Mouse (Mus musculus) left cerebral cortex, adult 18-20 months (tissue): ENCODE results near the gene Ppp1r9a. TPM values are rescaled to one million over a fixed set of nuclear protein-coding genes. Genes with fewer than 3 reads are reported as not detected.
"Not testable (repeated sequence)": the region's sequence is repeated elsewhere in the genome, so short reads cannot be mapped to it uniquely, and the experiment has no call there.

Source experiments
- DNase-seq, 2 experiments: peaks; one replicate each; pipeline ENCODE4 v3.0.0; 2021 to 2022; ENCODE audit warnings: low spot score in 2 of 2, mixed read lengths in 1 of 2
- long read RNA-seq, 2 experiments: library from polyadenylated mRNA; stranded (forward); transcript quantifications; one replicate each; pipeline ENCODE4 v2.0.0; 2021
- total RNA-seq, 2 experiments: library from RNA; stranded (reverse); gene quantifications; 2 replicates each; pipeline ENCODE4 v1.2.3; 2021

The Ppp1r9a gene
- total RNA-seq: 100 to 1,000 TPM; 188 to 197 TPM
- long read RNA-seq, experiment 1, full-length matches to known transcripts: 12 of 58 reads
- long read RNA-seq, experiment 1, partial matches to known transcripts: 8 of 58 reads
- long read RNA-seq, experiment 1, other reads (novel, unspliced or antisense): 38 of 58 reads
- long read RNA-seq, experiment 2, full-length matches to known transcripts: 4 of 30 reads
- long read RNA-seq, experiment 2, partial matches to known transcripts: 3 of 30 reads
- long read RNA-seq, experiment 2, other reads (novel, unspliced or antisense): 23 of 30 reads

DNA sequence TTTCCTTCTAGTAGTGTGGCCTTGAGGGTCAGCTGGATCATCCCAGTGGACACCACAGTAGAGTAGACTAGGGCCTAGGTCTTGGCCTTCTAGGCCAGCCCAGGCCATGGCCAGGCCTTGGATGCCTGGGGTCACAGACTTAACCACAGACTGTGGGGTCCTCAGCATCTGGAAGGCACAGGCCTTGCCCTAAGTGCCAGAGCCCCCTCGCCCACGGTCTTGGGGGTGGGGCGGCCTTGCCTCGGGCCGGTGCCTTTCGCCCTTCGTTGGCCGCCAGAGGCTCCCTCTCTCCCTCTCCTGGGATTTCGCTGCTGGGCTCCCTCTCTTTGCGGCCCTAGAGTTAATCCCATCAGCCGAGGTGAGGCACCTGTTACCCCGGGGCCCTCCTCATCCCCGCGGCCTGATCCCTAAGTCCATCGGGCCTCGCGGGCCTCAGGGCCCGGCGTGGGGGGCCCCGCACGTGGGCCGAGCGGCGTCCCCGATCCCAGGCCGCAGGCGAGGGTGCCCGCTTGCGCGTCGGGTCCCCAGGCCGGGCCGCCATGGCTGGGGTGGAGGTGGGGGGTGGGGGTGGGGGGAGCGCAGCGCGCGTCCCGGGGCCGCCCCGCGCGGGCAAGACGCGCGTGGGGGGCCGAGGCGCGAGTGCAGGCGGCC lies at the start of gene Ppp1r9a:
Gene Ppp1r9a (plus strand): TSS at position 244 of the 651 bp plus-strand sequence.
- DNase-seq: peak; percentile 29 to 48

DNA sequence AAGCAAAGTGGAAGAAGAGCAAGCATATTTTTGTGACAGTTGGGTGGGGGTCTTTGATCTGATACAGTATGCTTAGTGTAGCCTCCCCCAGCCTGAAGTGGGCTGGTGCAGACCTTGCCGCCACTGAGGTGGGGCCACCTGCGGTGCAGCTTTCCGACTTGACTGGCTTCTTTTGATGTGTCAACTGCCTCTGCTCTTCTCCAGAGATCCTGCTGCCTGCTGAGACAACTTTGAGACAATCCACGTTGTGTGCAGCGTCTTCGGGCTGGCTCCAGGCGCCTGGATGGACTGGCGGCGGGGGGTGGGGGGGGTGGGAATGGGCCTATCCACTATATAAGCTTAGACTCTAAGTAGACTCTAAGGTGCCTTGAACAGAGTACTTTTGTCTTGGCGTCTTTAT lies 47.5 kb upstream of the Ppp1r9a start:
- DNase-seq: no peak

DNA sequence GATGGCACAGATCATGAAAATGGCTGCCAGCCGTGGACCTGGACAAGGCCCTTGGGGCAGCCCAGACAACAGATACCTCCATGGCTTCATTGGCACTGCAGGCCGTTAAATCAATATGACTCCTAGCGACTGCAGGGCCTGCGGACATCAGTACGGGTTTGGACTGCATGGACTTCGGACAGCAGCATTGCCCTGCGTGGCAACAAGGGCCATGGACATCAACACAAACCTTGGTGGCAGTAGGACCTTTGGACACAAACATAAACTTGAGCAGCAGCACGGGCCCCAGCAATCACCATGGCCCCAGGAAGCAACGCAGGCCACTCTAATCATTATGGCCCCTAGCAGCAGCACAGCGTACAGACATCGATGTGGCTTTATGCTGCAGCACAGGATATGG lies 45.8 kb upstream of the Ppp1r9a start:
- DNase-seq: no peak

DNA sequence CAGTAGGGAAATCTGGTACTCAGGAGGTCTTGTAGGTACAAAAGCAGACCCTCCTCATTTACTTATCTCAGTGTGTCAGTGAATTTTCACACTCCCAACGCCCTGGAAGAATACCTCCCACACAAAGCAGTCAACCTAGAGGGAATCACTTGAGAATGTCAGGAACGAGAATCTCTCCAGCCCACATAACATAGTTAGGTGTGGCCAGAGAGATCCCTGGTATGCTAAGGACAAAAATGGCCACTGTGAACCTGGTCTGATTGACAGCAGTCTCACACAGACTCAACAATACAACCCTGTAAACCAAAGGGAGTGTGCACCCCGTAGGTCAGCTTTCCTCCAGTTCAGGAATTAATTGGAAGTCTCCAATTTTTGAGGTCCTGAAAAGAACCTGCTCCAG lies 18.4 kb upstream of the Ppp1r9a start:
- no peak for DNase-seq

DNA sequence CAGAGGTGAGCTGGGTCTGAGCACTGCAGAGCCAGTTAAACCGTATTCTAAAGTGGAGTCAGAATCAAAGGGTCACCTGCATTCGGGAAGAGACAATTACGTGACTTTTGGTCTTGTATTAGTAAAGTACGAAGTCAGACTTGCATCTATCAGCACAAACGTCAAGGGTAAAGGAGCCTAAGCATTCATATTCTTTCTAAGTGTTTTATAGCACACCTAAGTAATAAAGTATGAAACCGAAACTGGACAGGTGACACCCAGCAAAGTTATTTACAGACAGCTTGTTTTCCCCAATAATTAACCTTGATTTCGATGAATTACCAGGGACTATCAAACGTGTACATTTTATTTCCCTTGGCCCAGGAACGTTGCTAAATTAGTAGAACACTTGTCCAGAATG lies 13.2 kb upstream of the Ppp1r9a start:
- DNase-seq: no peak

DNA sequence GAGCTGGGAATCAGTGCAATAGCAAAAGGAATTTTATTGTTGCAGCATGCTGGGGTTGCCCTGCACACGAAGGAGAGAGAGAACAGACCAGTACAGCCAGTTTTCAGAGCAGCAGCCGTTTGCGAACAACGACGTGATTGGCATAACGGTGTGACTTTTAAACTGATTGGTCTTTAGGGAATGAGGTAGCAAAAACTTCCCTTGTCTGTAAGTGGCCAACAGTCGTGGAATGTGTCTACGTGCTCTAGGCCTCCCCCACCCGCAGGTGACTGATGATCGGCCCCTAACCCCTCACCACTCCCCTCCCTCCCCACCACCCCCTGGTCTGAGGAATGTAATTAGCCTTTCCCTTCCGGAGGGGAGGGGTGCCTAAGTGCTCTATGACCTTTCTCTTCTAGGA lies 10.3 kb upstream of the Ppp1r9a start:
- DNase-seq: no peak

DNA sequence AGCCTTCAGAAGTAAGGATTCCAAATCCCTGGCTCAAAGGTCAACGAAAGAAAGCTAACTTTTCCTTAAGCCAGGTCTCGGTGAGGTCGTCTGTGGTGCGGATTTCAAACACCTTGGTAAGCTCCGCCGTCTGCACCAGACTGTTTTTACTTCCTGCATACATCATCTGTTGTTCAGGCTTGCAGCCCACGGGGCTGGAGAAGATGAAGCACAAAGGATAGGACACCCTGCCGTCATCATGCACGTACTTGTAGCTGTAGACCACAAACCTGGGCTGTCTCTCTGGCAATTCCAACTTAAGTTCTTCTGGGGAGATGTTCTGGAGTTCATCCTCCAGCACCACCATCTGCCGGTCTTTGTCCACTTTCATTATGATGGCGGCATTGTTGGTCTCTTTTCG lies 9.4 kb upstream of the Ppp1r9a start:
- DNase-seq: not testable (repeated sequence)

DNA sequence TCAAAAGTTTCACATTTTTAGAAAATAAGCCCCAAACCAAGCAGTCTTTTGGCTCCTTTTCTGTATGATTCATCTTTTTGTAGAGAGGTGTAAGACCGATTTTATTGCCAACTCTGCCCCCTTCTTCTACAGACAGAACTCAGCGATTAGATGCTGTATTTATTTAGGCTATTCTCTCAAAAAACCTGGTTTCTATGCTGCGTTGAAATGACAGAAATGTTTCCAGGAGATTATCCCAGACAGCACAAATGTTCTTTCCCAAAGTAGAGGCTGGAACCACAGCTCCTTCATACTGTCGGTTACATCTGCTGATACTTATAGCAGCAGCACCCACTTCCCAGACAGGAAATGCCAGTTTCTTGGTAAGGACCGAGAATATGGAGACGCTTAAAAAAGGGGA lies 2.8 kb upstream of the Ppp1r9a start:
- peak in 1 of 2 experiments; percentile 15 for DNase-seq

DNA sequence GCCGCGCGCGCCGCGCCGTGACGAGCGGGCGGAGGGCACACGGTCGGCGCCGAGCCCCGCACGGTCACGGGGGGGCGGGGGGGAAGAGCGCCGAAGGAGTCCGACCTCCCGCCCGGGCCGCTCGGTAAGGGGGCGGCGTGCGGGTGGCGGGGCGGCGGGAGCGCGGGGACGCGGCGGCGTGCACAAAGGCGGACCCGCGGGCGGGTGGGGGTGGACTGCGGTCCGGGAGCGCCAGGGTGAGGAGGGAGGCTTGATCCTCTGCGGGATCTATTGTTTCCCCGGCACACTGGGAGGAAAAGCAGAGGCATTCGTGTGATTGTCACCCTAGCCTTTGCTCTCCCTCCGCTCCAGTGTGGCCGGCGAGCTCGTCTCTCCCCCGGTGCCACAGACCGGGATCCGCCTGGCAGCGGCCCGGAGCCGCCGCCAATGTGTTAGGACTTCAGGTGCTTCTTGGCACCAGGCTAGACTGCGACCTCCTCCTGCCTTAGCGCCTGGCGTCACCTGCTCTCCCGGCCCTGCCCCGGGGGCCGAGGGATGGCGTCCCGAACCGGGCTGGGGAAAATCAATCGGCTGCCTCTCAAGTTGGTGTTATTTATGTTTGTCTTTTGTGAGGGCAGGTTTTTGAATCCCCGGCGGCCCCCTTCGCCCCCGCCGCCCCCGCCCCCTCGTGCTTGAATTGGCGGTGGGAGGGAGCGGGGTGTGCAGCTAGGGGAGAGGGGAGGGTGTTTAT lies 773 bp downstream of the Ppp1r9a start:
- peak; percentile 44 to 52 for DNase-seq

DNA sequence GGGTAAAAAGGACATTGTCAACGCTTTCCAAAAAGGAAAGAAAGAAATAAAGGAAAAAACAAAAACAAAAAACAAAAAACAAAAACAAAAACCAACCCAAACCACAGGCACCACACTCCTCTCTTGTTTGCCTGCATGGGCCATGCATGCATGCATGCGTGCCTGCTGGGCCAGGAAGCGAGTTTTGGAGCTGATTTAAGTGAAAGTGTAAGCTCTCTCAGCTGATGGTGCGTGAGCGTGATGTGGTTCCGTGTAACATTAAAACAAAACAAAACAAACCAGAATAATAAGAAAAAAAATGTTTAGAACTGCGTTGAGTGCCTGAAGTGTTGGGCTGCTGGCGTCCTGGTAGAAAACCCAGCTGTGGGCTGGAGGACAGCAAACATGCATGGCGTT lies 1.3 kb downstream of the Ppp1r9a start:
- DNase-seq: peak in 1 of 2 experiments; percentile 37

DNA sequence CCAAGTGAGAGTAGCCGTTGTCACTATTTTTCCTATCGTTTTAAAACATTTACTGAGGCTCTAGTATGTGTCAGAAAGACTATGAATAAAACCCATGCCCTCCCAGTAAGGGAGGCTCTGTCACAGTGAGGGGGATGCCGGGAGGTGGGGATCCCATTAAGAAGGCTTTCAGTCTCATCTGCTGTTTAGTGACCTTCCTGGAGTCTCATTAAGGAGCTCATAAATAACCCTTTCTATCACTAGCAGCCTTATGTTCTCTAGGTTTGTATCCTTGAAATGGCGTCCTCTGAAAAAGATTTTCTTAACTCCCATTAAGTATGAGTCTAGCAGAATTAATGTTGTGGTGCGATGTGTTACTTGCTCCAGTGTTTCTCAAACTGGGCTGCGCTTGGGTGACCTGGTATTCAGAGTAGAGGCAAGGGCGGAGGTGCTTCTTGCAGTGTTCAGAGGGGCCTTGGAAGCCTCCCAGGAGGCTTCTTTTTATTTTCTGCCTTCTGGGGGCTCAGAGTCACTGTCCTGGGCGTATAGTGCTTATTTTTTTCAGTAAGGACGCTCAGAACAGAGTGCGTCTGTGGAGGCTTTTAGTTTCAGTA lies 7.4 kb downstream of the Ppp1r9a start:
- no peak for DNase-seq

DNA sequence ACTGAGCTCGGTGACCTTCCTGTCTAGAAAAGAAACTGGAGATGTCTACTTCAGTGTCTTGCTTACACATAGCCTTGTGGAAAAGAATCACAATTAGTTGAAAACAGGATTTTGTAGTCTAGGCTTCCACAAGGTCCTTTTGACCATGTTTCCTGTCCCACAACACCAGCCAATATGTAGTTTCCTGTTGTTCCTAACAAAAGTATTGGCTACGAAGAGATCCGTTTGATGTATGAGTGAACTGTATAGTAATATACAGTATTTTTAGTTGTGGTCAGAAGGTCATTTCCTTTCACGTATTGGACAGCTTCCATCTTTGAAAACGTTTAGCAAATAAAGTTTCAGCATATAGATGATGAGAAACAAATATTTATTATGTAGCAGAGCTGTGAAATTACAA lies 15.8 kb downstream of the Ppp1r9a start:
- DNase-seq: no peak

DNA sequence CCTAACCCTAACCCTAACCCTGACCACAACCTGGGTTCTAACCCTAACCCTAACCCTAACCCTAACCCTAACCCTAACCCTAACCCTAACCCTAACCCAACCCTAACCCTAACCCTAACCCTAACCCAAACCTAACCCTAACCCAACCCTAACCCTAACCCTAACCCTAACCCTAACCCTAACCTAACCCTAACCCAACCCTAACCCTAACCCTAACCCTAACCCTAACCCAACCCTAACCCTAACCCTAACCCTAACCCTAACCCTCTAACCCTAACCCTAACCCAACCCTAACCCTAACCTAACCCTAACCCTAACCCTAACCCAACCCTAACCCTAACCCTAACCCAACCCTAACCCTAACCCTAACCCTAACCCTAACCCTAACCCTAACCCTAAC lies 21.1 kb downstream of the Ppp1r9a start:
- not testable (repeated sequence) for DNase-seq

DNA sequence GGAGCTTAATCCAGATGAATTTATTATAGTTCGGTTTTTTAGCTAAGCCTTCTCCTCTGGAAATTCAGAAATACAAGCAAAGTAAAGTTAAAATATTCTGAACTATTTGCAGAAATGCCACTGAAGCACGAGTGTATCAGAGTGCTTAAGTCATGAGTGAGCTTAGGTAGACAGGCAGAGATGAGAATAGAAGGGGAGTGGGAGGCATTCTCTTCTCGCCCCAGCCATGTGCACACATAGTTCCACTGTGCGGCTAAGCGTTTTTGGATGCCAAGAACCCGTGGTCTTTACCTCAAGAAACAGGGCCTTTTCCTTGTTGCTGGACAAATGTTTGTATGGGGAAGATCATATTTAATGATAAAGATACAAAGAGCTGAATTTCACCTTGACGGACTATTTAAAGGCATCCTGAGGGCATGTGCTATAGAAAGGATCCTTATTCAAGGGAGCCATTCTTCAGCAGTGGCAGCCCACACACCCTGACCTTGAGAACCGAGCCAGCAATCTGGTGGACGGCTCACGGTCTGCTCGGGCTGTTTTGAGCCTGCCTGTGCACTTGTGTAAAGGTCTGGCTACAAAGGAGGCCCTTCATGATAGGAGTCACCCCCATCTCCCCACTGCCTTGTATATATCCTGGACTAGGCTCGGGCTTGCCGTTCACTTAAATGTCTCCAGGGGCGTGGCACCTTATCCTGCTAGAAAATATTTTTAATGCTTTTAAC lies 23.4 kb downstream of the Ppp1r9a start:
- DNase-seq: peak in 1 of 2 experiments; percentile 20

DNA sequence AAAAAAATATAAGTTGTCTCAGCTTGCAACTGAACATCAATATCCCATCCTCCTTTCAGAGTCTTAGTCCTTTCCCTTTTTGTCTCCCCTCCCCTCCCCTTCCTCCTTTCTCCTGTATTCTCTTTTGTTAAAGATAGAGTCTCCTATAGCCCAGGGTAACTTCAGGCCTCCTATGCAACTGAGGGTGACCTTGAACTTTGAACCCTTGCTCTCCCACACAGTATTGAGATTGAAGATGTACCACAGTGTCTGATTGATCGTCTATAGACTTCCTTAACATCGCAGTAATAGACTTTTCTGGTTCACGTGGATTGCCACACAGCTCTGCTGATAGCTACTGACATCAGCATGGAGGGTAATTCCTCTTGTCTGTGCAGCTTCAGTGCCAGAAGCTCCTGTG lies 27.6 kb downstream of the Ppp1r9a start:
- DNase-seq: no peak

DNA sequence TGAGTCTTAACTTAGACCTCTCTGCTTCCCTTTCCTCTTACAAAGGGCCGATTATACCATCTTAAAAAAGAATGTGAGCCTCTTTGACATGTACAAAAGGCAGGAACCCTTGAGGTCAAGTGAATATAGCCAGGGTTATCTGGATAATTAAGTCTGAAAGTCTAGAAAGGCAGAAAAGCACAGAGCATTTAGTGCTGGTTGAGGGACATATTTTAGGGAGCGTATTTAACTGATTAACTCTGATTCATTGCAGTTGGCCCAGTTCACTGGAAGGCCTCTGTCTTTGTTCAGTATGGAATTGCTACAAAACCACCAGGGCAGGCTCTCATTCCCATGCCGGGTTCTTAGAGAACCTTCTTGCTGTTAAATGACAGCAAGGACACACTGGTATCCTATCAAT lies 36.2 kb downstream of the Ppp1r9a start:
- DNase-seq: no peak

DNA sequence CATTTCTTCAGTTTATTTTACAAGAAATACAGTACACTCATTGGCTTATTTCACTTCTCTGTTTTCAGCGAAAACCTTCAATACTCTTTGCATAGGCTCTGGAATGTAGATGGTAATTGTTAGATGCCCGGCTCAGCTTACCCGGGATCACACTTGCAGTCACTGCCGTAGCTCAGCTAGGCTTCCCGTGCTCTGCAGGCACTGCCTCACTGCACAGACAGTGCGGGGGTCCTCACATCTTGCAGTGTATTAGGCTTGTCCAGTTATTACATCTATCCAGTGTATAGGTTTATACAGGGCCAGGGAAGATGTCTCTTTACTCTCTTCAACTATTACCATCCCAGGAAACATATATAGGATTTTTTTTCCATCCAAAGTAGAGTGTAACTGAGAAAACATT lies 37.4 kb downstream of the Ppp1r9a start:
- no peak for DNase-seq

DNA sequence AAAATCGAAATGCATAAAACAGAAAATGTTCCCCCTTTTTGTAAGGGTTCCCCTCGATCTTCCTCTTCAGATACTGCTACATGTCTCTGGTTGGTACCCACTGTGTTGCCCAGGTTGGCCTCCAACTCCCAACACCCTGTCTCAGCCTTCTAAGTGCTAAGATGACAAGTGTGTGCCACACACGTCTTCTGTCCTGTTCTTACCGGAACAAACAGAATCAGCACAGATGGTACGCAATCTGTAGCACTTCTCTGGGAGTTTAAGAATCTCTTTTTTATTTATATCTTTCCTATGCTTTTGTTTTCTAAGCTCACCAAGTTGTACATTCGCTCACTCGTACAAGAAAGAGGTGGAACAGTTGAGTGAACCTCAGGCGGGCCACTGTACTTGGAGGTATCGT lies 37.9 kb downstream of the Ppp1r9a start:
- peak in 1 of 2 experiments; percentile 16 for DNase-seq

DNA sequence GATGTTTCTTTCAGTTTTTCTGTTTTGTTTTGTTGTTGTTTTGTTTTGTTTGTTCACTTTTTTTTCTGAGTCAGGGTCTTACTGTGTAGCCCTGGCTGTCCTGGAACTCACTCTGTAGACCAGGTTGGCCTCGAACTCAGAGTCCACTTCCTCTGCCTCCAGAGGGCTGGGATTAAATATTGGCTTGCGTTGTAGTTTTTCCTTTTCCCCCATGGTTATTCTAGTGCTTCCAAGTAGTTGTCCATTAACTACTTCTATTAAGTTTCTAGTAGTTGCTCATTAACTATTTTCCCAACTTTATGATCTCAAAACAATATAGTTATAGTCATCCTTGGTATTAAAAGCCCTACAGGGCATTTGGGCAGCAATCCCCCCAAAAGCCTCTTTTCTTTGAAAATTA lies 41.1 kb downstream of the Ppp1r9a start:
- DNase-seq: no peak

DNA sequence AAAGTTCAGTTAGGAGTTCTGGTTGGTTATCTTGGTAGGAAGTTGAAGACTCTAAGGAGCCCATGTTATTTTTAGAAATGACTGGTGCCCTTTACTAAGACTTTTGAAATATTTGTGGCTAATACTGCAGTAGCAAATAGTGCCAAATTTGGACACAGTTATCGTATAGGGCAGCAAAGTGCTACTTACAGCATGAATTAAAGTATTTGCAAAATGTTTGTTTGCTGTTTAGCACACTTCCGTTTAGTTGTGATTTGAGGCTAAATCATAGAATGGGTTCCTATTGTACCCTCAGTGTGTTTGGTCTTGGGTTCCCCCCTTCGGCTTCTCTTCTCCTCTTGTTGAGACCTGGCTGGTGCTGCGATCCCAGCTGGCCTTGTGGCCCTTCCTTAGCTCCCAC lies 45.3 kb downstream of the Ppp1r9a start:
- DNase-seq: no peak

DNA sequence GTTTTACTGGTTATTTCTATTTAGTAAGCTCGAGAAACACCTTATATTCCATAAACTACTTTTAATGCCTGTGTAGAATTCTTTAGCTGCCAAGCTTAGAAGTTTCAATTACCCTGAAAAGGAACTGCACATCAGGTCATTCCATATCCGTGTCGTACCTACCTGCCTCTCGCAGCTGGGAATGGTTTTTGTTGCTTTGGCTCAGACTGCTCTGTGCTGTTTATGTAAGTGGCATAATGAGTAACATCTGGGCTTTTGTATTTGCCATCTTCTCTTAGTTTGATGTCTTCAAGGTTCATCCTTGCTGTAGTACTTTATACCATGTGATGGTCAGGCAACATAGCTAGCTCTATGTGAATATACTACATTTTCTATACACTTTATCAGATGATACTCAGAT lies 47.0 kb downstream of the Ppp1r9a start:
- no peak for DNase-seq
